Mouse (Mus musculus): ENCODE results near the gene Bhlhb9. TPM values are rescaled to one million over a fixed set of nuclear protein-coding genes. Genes with fewer than 3 reads are reported as not detected.

Bhlhb9 gene
- polyA plus RNA-seq, 2 experiments = 29.1 to 51.6 TPM

GRCm38 (mm10) chrX:135879626-135880025 lies 82.2 kb downstream of the Bhlhb9 start:
- no peak overlapping the region for H3K27ac ChIP-seq (replicated peaks; ENCODE audit: low read depth, low read length)
- H3K9ac ChIP-seq (ENCODE audit: low read depth, low read length, severe bottlenecking) = no peak overlapping the region
- H3K9me3 ChIP-seq (ENCODE audit: control insufficient read depth, low read length) = no peaks in the 10 kb centered on the region
- H3K4me2 ChIP-seq (replicated peaks; ENCODE audit: low read depth, low read length, severe bottlenecking) = no peak overlapping the region
- H3K27me3 ChIP-seq (ENCODE audit: control insufficient read depth, insufficient read depth, low read length) = no peaks in the 10 kb centered on the region
- DNase-seq (ENCODE audit: low spot score) = no peak
- H3K4me3 ChIP-seq (replicated peaks; ENCODE audit: low read length) = no peak overlapping the region
- ATAC-seq (ENCODE audit: low FRiP score, low read depth) = no peak
- no peaks in the 10 kb centered on the region for H3K4me1 ChIP-seq (ENCODE audit: control insufficient read depth, insufficient read depth, low read length)
- 86% methylated on average over 1 of the region's 1 CpGs for WGBS
- no peak for TF ChIP-seq POLR2A (IDR thresholded peaks at IDR 0.05; ENCODE audit: borderline replicate concordance, extremely low read depth, insufficient read depth, insufficient read length)
- H3K36me3 ChIP-seq (ENCODE audit: control insufficient read depth, insufficient read depth, low read length) = no peaks in the 10 kb centered on the region

GRCm38 (mm10) chrX:135885411-135886233 lies 88.2 kb downstream of the Bhlhb9 start:
- H3K27ac ChIP-seq (replicated peaks; ENCODE audit: low read depth, low read length) = peak overlapping the region; percentile 77
- peak; percentile 83 for DNase-seq (ENCODE audit: low spot score)
- peak overlapping the region; percentile 47 for H3K4me2 ChIP-seq (replicated peaks; ENCODE audit: low read depth, low read length, severe bottlenecking)
- peaks cover 22% of the 10 kb centered on the region for H3K36me3 ChIP-seq (ENCODE audit: control insufficient read depth, insufficient read depth, low read length)
- peak overlapping the region; percentile 77 for H3K9ac ChIP-seq (ENCODE audit: low read depth, low read length, severe bottlenecking)
- WGBS = 24% methylated on average over 31 of the region's 41 CpGs
- TF ChIP-seq POLR2A (IDR thresholded peaks at IDR 0.05; ENCODE audit: borderline replicate concordance, extremely low read depth, insufficient read depth, insufficient read length) = 0 out of 2 replicates have a peak, but pooled peaks have one; percentile 30
- H3K4me1 ChIP-seq (ENCODE audit: control insufficient read depth, insufficient read depth, low read length) = no peaks in the 10 kb centered on the region
- peak overlapping the region; percentile 52 for H3K4me3 ChIP-seq (replicated peaks; ENCODE audit: low read length)
- no peaks in the 10 kb centered on the region for H3K9me3 ChIP-seq (ENCODE audit: control insufficient read depth, low read length)
- H3K27me3 ChIP-seq (ENCODE audit: control insufficient read depth, insufficient read depth, low read length) = no peaks in the 10 kb centered on the region
- ATAC-seq (ENCODE audit: low FRiP score, low read depth) = peak; percentile 99

- H3K4me1 ChIP-seq (ENCODE audit: control insufficient read depth, insufficient read depth, low read length) = no peaks in the 10 kb centered on the region
- DNase-seq (ENCODE audit: low spot score) (peak; percentile 46), ATAC-seq (ENCODE audit: low FRiP score, low read depth) (peak; percentile 17)
- peak overlapping the region; percentile 77 for H3K27ac ChIP-seq (replicated peaks; ENCODE audit: low read depth, low read length)
- H3K4me2 ChIP-seq (replicated peaks; ENCODE audit: low read depth, low read length, severe bottlenecking) = peak overlapping the region; percentile 47
- peaks cover 22% of the 10 kb centered on the region for H3K36me3 ChIP-seq (ENCODE audit: control insufficient read depth, insufficient read depth, low read length)
- WGBS = 26% methylated on average over 9 of the region's 11 CpGs
- peak overlapping the region; percentile 77 for H3K9ac ChIP-seq (ENCODE audit: low read depth, low read length, severe bottlenecking)
- TF ChIP-seq POLR2A (IDR thresholded peaks at IDR 0.05; ENCODE audit: borderline replicate concordance, extremely low read depth, insufficient read depth, insufficient read length) = no peak
- no peaks in the 10 kb centered on the region for H3K27me3 ChIP-seq (ENCODE audit: control insufficient read depth, insufficient read depth, low read length)
- peak overlapping the region; percentile 52 for H3K4me3 ChIP-seq (replicated peaks; ENCODE audit: low read length)
- no peaks in the 10 kb centered on the region for H3K9me3 ChIP-seq (ENCODE audit: control insufficient read depth, low read length)
Measured at GRCm38 (mm10) chrX:135886234-135886585, 88.8 kb downstream of the Bhlhb9 start.

GRCm38 (mm10) chrX:135916580-135916979 lies 119.2 kb downstream of the Bhlhb9 start:
- DNase-seq (ENCODE audit: low spot score) (no peak), ATAC-seq (ENCODE audit: low FRiP score, low read depth) (no peak)
- Histone ChIP-seq H3K9me3 (ENCODE audit: control insufficient read depth, low read length) (no peaks in the 10 kb centered on the region), H3K27me3 (ENCODE audit: control insufficient read depth, insufficient read depth, low read length) (no peaks in the 10 kb centered on the region), H3K9ac (ENCODE audit: low read depth, low read length, severe bottlenecking) (no peak overlapping the region), H3K4me1 (ENCODE audit: control insufficient read depth, insufficient read depth, low read length) (no peaks in the 10 kb centered on the region), H3K27ac (replicated peaks; ENCODE audit: low read depth, low read length) (no peak overlapping the region), H3K4me2 (replicated peaks; ENCODE audit: low read depth, low read length, severe bottlenecking) (no peak overlapping the region), H3K36me3 (ENCODE audit: control insufficient read depth, insufficient read depth, low read length) (no peaks in the 10 kb centered on the region), H3K4me3 (replicated peaks; ENCODE audit: low read length) (no peak overlapping the region)
- 73% methylated on average over 4 of the region's 4 CpGs for WGBS
- no peak for TF ChIP-seq POLR2A (IDR thresholded peaks at IDR 0.05; ENCODE audit: borderline replicate concordance, extremely low read depth, insufficient read depth, insufficient read length)

- Histone ChIP-seq H3K4me2 (replicated peaks; ENCODE audit: low read depth, low read length, severe bottlenecking) (no peak overlapping the region), H3K27ac (replicated peaks; ENCODE audit: low read depth, low read length) (no peak overlapping the region), H3K4me1 (ENCODE audit: control insufficient read depth, insufficient read depth, low read length) (no peaks in the 10 kb centered on the region), H3K4me3 (replicated peaks; ENCODE audit: low read length) (no peak overlapping the region), H3K36me3 (ENCODE audit: control insufficient read depth, insufficient read depth, low read length) (no peaks in the 10 kb centered on the region), H3K9me3 (ENCODE audit: control insufficient read depth, low read length) (no peaks in the 10 kb centered on the region), H3K9ac (ENCODE audit: low read depth, low read length, severe bottlenecking) (no peak overlapping the region), H3K27me3 (ENCODE audit: control insufficient read depth, insufficient read depth, low read length) (no peaks in the 10 kb centered on the region)
- DNase-seq (ENCODE audit: low spot score) (no peak), ATAC-seq (ENCODE audit: low FRiP score, low read depth) (no peak)
- no peak for TF ChIP-seq POLR2A (IDR thresholded peaks at IDR 0.05; ENCODE audit: borderline replicate concordance, extremely low read depth, insufficient read depth, insufficient read length)
- WGBS = 76% methylated on average over 1 of the region's 1 CpGs
Measured at GRCm38 (mm10) chrX:135917116-135917515, 119.7 kb downstream of the Bhlhb9 start.

Data from limb, embryonic 14.5 days (tissue).